Mouse (Mus musculus) liver, embryonic 14.5 days (tissue): Measurements from ENCODE around the gene Wrnip1. TPM values are rescaled to one million over a fixed set of nuclear protein-coding genes. Genes with fewer than 3 reads are reported as not detected.

ENCODE experiments used
- ATAC-seq: fragments of 200-750 bp; cut with Nextera tagmentation; 2 replicates; pipeline ENCODE4 v1.8.0; 2017; ENCODE audit warnings: moderate number of reproducible peaks, mild to moderate bottlenecking, moderate library complexity; ENCODE audit not compliant: insufficient read depth
- DNase-seq, 3 experiments: peaks; one replicate each; pipeline ENCODE4 v3.0.0-alpha.2; 2012 to 2013; ENCODE audit warnings: low read depth in 3 of 3, low spot score in 3 of 3
- H3K27ac ChIP-seq: fragments of 300-500 bp; sonication (generic); 2 replicates; pipeline ENCODE4 v1.5.1; 2014; ENCODE audit warnings: moderate library complexity, mild to moderate bottlenecking, control low read depth, inconsistent platforms
- H3K27me3 ChIP-seq: fragments of 300-500 bp; sonication (generic); 2 replicates; pipeline ENCODE4 v1.6.1; 2014; ENCODE audit warnings: mild to moderate bottlenecking, low read length, moderate library complexity; ENCODE audit not compliant: control insufficient read depth, insufficient read depth
- H3K36me3 ChIP-seq: fragments of 300-500 bp; sonication (generic); replicated peaks from 2 replicates; pipeline ENCODE4 v1.6.1; 2014; ENCODE audit warnings: low read depth; ENCODE audit not compliant: control insufficient read depth, insufficient read depth
- H3K4me1 ChIP-seq, 2 experiments: fragments of 200-500 bp in 1 of 2; fragments of 300-500 bp in 1 of 2; sonication (generic) in 1 of 2; replicated peaks; 2 replicates each; pipeline ENCODE4 v1.6.1; 2012 to 2014; ENCODE audit warnings: antibody characterized with exemption in 1 of 2, inconsistent platforms in 1 of 2, low read length in 1 of 2; ENCODE audit not compliant: control insufficient read depth in 2 of 2, insufficient read depth in 2 of 2
- H3K4me2 ChIP-seq: fragments of 300-500 bp; sonication (generic); 2 replicates; pipeline ENCODE4 v1.6.1; 2014; ENCODE audit warnings: low read depth, mild to moderate bottlenecking, control low read depth, moderate library complexity
- H3K4me3 ChIP-seq, 2 experiments: fragments of 200-500 bp in 1 of 2; fragments of 300-500 bp in 1 of 2; sonication (generic) in 1 of 2; 2 replicates each; pipeline ENCODE4 v1.5.1; 2012 to 2014; ENCODE audit warnings: low read depth in 2 of 2, low read length in 2 of 2, mild to moderate bottlenecking in 2 of 2, control low read depth in 1 of 2, inconsistent platforms in 1 of 2, moderate library complexity in 1 of 2; ENCODE audit not compliant: insufficient read depth in 1 of 2
- H3K9ac ChIP-seq: fragments of 300-500 bp; sonication (generic); replicated peaks from 2 replicates; pipeline ENCODE4 v1.6.1; 2014; ENCODE audit warnings: mild to moderate bottlenecking, control low read depth, moderate library complexity
- H3K9me3 ChIP-seq: fragments of 300-500 bp; sonication (generic); 2 replicates; pipeline ENCODE4 v1.6.1; 2016; ENCODE audit warnings: low read length, mixed read lengths; ENCODE audit not compliant: control insufficient read depth
- CTCF ChIP-seq: IDR thresholded peaks from 2 replicates; pipeline ENCODE4 v1.5.1; 2016; ENCODE audit warnings: antibody characterized with exemption, low read depth, control low read depth
- EP300 ChIP-seq: IDR thresholded peaks from 2 replicates; pipeline ENCODE4 v1.6.1; 2016; ENCODE audit warnings: antibody characterized with exemption, low read depth
- WGBS: fragments of 180-500 bp; shearing (Covaris S2); extraction: QIAGEN DNeasy Blood & Tissue Kit; methylation state at CpG from one replicate; pipeline ENCODE4 v1.1.7; 2014; ENCODE audit not compliant: insufficient replicate concordance; 5-methylcytosine and 5-hydroxymethylcytosine counted together
- polyA plus RNA-seq, 2 experiments: library from polyadenylated mRNA; depleted of rRNA in 1 of 2; stranded (reverse) in 1 of 2; unstranded in 1 of 2; fragments of >200 nt; fragmentation: Nextera tagmentation in 1 of 2; extraction: Ambion mirVana in 1 of 2; gene quantifications; 2 replicates each; pipeline versions ENCODE4 v1.2.1 to v1.2.3; 2012 to 2014

Wrnip1 gene
- polyA plus RNA-seq, 2 experiments, result 6.0 to 16.3 TPM

- ATAC-seq (no peak), DNase-seq (no peak)
- Histone ChIP-seq H3K9me3 (no peaks in the 10 kb centered on the region), H3K9ac (no peak overlapping the region), H3K27me3 (no peaks in the 10 kb centered on the region), H3K4me2 (no peak overlapping the region), H3K36me3 (no peaks in the 10 kb centered on the region), H3K4me1 (peaks cover 0 to 4% of the 10 kb centered on the region in 2 experiments; a peak in 1 of 4 replicates), H3K27ac (no peak overlapping the region), H3K4me3 (no peak overlapping the region)
- TF ChIP-seq EP300 (no peak), CTCF (no peak)
- 13% methylated on average over 4 of the region's 4 CpGs for WGBS
Measured at GRCm38 (mm10) chr13:32849092-32849491, 47.3 kb downstream of the Wrnip1 start.

- TF ChIP-seq EP300 (no peak), CTCF (no peak)
- peaks cover 0 to 4% of the 10 kb centered on the region in 2 experiments; a peak in 1 of 4 replicates for H3K4me1 ChIP-seq
- H3K4me2 ChIP-seq, result no peak overlapping the region
- H3K27me3 ChIP-seq, result no peaks in the 10 kb centered on the region
- no peak overlapping the region for H3K4me3 ChIP-seq
- no peak overlapping the region for H3K27ac ChIP-seq
- H3K9ac ChIP-seq, result no peak overlapping the region
- DNase-seq (no peak), ATAC-seq (no peak)
- H3K9me3 ChIP-seq, result no peaks in the 10 kb centered on the region
- no peaks in the 10 kb centered on the region for H3K36me3 ChIP-seq
Measured at GRCm38 (mm10) chr13:32849531-32850123, 47.8 kb downstream of the Wrnip1 start.

GRCm38 (mm10) chr13:32850156-32850555 lies 48.3 kb downstream of the Wrnip1 start:
- H3K9ac ChIP-seq, result no peak overlapping the region
- H3K4me2 ChIP-seq, result no peak overlapping the region
- H3K36me3 ChIP-seq, result no peaks in the 10 kb centered on the region
- no peak overlapping the region for H3K4me3 ChIP-seq
- 24% methylated on average over 1 of the region's 1 CpGs for WGBS
- no peaks in the 10 kb centered on the region for H3K27me3 ChIP-seq
- DNase-seq (no peak), ATAC-seq (no peak)
- no peak overlapping the region for H3K27ac ChIP-seq
- H3K9me3 ChIP-seq, result no peaks in the 10 kb centered on the region
- TF ChIP-seq CTCF, result no peak
- TF ChIP-seq EP300, result no peak
- peaks cover 0 to 4% of the 10 kb centered on the region in 2 experiments; a peak in 1 of 4 replicates for H3K4me1 ChIP-seq

GRCm38 (mm10) chr13:32850668-32851404 lies 49.0 kb downstream of the Wrnip1 start, which contains the start of gene Serpinb1a:
TSS of gene Serpinb1a (minus strand) at chr13:32851185.
- Histone ChIP-seq H3K27ac (no peak within 1 kb of the TSS), H3K4me3 (peak within 1 kb of the TSS in 1 of 2 experiments; percentile 13; a peak in 1 of 4 replicates), H3K9me3 (no peaks in the 10 kb centered on the region), H3K4me1 (peaks cover 0 to 4% of the 10 kb centered on the region in 2 experiments; a peak in 1 of 4 replicates), H3K36me3 (no peaks in the 10 kb centered on the region), H3K27me3 (no peaks in the 10 kb centered on the region), H3K4me2 (0 out of 2 replicates have a peak within 1 kb of the TSS, but pooled peaks have one; percentile 6), H3K9ac (no peak within 1 kb of the TSS)
- DNase-seq (no peak), ATAC-seq (no peak)
- no peak for TF ChIP-seq EP300
- no peak for TF ChIP-seq CTCF
- 31% methylated on average over 10 of the region's 10 CpGs for WGBS

DNA sequence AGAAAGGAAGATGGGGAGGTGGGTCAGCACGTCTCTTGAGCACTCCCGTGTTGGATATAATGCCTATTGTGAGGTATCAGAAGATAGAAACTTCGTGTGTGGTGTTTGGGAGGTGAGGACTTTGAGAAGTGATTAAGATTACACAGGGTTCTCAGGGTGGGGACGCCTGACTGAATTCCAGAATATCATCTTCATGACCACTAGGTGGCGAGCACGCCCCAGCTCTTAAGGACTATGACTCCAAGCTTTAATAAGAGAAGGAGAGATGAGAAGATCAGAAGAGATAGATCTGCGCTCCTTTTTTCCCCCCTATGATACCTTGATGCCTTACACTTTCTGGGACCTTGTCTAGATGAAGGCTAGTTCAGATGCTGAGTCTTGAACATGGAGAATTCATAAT lies 50.1 kb downstream of the Wrnip1 start:
- Histone ChIP-seq H3K4me2 (no peak overlapping the region), H3K4me3 (no peak overlapping the region), H3K9me3 (no peaks in the 10 kb centered on the region), H3K27me3 (no peaks in the 10 kb centered on the region), H3K27ac (no peak overlapping the region), H3K4me1 (peaks cover 0 to 4% of the 10 kb centered on the region in 2 experiments; a peak in 1 of 4 replicates), H3K36me3 (no peaks in the 10 kb centered on the region), H3K9ac (no peak overlapping the region)
- 5% methylated on average over 7 of the region's 7 CpGs for WGBS
- ATAC-seq (no peak), DNase-seq (peak in 2 of 3 experiments; percentile 19 to 24)
- TF ChIP-seq CTCF, result peak; percentile 71
- no peak for TF ChIP-seq EP300
